Mouse (Mus musculus) cerebellum, adult 2 months (tissue): Measurements from ENCODE around the gene Kifc3. TPM values are rescaled to one million over a fixed set of nuclear protein-coding genes. Genes with fewer than 3 reads are reported as not detected.

Source experiments
- DNase-seq, 2 experiments: peaks; one replicate each; pipeline ENCODE4 v3.0.0; 2021
- H3K27ac ChIP-seq: fragments of 200-500 bp; 2 replicates; pipeline ENCODE4 v1.5.1; 2012; ENCODE audit warnings: low read length, control low read depth, inconsistent platforms; ENCODE audit not compliant: insufficient read depth
- H3K27me3 ChIP-seq: fragments of 200-500 bp; 2 replicates; pipeline ENCODE4 v1.6.1; 2012; ENCODE audit warnings: inconsistent platforms, mild to moderate bottlenecking, low read length, moderate library complexity; ENCODE audit not compliant: control insufficient read depth, insufficient read depth
- H3K4me1 ChIP-seq: fragments of 200-500 bp; 2 replicates; pipeline ENCODE4 v1.6.1; 2011; ENCODE audit warnings: low read length; ENCODE audit not compliant: control insufficient read depth, insufficient read depth
- H3K4me3 ChIP-seq: fragments of 200-500 bp; replicated peaks from 2 replicates; pipeline ENCODE3; 2011; ENCODE audit warnings: mild to moderate bottlenecking, low read depth, low read length, control low read depth; ENCODE audit not compliant: insufficient read depth
- CTCF ChIP-seq: fragments of 200-500 bp; IDR thresholded peaks from 2 replicates; pipeline ENCODE4 v1.5.1; 2011; ENCODE audit warnings: low read depth, mild to moderate bottlenecking, control low read depth, low read length, moderate library complexity, borderline replicate concordance; ENCODE audit not compliant: insufficient read depth
- POLR2A ChIP-seq: fragments of 200-500 bp; IDR thresholded peaks from 2 replicates; pipeline ENCODE4 v1.6.1; 2011; ENCODE audit warnings: low read length, control low read depth, borderline replicate concordance; ENCODE audit not compliant: insufficient read depth
- WGBS: fragments of 180-500 bp; shearing (Covaris S2); methylation state at CpG from one replicate; pipeline ENCODE4 v1.1.7; 2018; 5-methylcytosine and 5-hydroxymethylcytosine counted together
- polyA plus RNA-seq: library from polyadenylated mRNA; depleted of rRNA; stranded (reverse); fragments of >200 nt; gene quantifications from 2 replicates; pipeline ENCODE4 v1.2.3, GENCODE M21; 2012

Gene Kifc3
- polyA plus RNA-seq, 1 experiment: 56.8 TPM

- H3K4me1 ChIP-seq: 0 out of 2 replicates have a peak, but pooled peaks cover 6% of the 10 kb centered on the region
- no peaks in the 10 kb centered on the region for H3K27me3 ChIP-seq
- no peak overlapping the region for H3K4me3 ChIP-seq
- no peak overlapping the region for H3K27ac ChIP-seq
- DNase-seq: no peak
- WGBS: 62% methylated on average over 6 of the region's 6 CpGs
- TF ChIP-seq CTCF: no peak
- TF ChIP-seq POLR2A: no peak
Measured at GRCm38 (mm10) chr8:95162785-95163184, 39.8 kb downstream of the Kifc3 start.

GRCm38 (mm10) chr8:95159344-95159743, 43.3 kb downstream of the Kifc3 start:
- H3K4me1 ChIP-seq: no peaks in the 10 kb centered on the region
- no peak overlapping the region for H3K4me3 ChIP-seq
- DNase-seq: no peak
- no peaks in the 10 kb centered on the region for H3K27me3 ChIP-seq
- no peak for TF ChIP-seq POLR2A
- no peak for TF ChIP-seq CTCF
- H3K27ac ChIP-seq: no peak overlapping the region
- 78% methylated on average over 3 of the region's 3 CpGs for WGBS

- Histone ChIP-seq H3K4me1 (no peaks in the 10 kb centered on the region), H3K27ac (no peak overlapping the region), H3K4me3 (no peak overlapping the region), H3K27me3 (no peaks in the 10 kb centered on the region)
- DNase-seq: no peak
- no peak for TF ChIP-seq CTCF
- no peak for TF ChIP-seq POLR2A
- 84% methylated on average over 8 of the region's 8 CpGs for WGBS
Measured at GRCm38 (mm10) chr8:95158654-95159053, 44.0 kb downstream of the Kifc3 start.

DNA sequence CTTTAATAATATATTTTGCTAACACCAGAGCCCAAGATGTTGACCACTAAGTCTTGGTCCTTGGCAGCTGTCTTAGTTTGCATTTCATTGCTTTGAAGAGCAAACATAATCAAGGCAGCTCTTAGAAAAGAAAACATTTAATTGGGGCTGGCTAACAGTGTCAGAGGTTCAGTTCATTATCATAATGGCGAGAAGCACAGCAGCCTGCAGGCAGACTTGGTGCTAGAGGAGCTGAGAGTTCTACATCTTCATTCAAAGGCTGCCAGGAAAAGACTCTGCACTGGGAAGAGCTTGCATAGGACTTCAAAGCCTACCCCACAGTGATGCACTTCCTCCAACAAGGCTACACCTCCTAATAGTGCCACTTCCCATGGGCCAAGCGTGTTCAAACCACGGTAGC, 45.5 kb downstream of the Kifc3 start:
- no peak for TF ChIP-seq CTCF
- no peak for TF ChIP-seq POLR2A
- H3K4me3 ChIP-seq: no peak overlapping the region
- H3K27ac ChIP-seq: no peak overlapping the region
- no peaks in the 10 kb centered on the region for H3K27me3 ChIP-seq
- WGBS: 73% methylated on average over 3 of the region's 3 CpGs
- H3K4me1 ChIP-seq: no peaks in the 10 kb centered on the region
- DNase-seq: no peak

- Histone ChIP-seq H3K4me1 (no peaks in the 10 kb centered on the region), H3K27me3 (no peaks in the 10 kb centered on the region), H3K27ac (no peak overlapping the region), H3K4me3 (no peak overlapping the region)
- no peak for TF ChIP-seq POLR2A
- WGBS: 90% methylated on average over 6 of the region's 6 CpGs
- DNase-seq: no peak
Measured at GRCm38 (mm10) chr8:95156108-95156507, 46.5 kb downstream of the Kifc3 start.

DNA sequence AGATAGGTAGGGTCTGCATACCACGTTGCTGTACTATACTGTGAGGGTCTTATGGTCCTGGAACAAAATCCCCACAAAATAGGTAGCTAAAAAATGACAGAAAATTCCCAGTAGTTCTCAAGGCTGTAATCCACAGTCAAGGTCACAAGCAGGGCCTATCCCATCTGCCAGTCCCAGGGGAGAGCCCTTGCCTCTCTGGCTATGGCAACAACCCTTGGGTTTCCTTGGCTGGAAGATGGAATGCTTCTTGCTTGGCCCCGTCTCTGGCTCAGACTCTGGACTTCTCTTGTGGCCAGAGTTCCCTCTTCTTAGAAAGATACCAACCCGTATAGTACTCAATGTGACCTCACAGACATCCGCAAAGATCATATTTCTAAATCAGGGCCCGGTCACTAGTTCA, 47.3 kb downstream of the Kifc3 start:
- H3K27me3 ChIP-seq: no peaks in the 10 kb centered on the region
- no peaks in the 10 kb centered on the region for H3K4me1 ChIP-seq
- no peak for DNase-seq
- no peak overlapping the region for H3K4me3 ChIP-seq
- TF ChIP-seq CTCF (no peak), POLR2A (no peak)
- H3K27ac ChIP-seq: no peak overlapping the region
- WGBS: 80% methylated on average over 5 of the region's 5 CpGs

- Histone ChIP-seq H3K27me3 (no peaks in the 10 kb centered on the region), H3K4me3 (no peak overlapping the region), H3K27ac (no peak overlapping the region), H3K4me1 (0 out of 2 replicates have a peak, but pooled peaks cover under 1% of the 10 kb centered on the region)
- 40% methylated on average over 6 of the region's 6 CpGs for WGBS
- no peak for DNase-seq
- no peak for TF ChIP-seq POLR2A
- TF ChIP-seq CTCF: no peak
Measured at GRCm38 (mm10) chr8:95154654-95155053, 48.0 kb downstream of the Kifc3 start.

GRCm38 (mm10) chr8:95154056-95154455, 48.6 kb downstream of the Kifc3 start:
- no peak overlapping the region for H3K27ac ChIP-seq
- peaks cover 3% of the 10 kb centered on the region; the same call in 1 of the 2 replicates for H3K4me1 ChIP-seq
- no peak overlapping the region for H3K4me3 ChIP-seq
- 81% methylated on average over 4 of the region's 4 CpGs for WGBS
- TF ChIP-seq CTCF: no peak
- no peak for TF ChIP-seq POLR2A
- H3K27me3 ChIP-seq: no peaks in the 10 kb centered on the region
- no peak for DNase-seq
